Mouse (Mus musculus) lung, embryonic 15.5 days (tissue): ENCODE measurements at regions not wholly inside any gene's neighbourhood (a gene's known extent, or its start where the extent isn't known, plus 50 kb on each side); places are given as distances from the start of the nearest gene placed in this dataset.

Experiments used
- ATAC-seq: fragments of 200-750 bp; cut with Nextera tagmentation; 2 replicates; pipeline ENCODE4 v1.8.0; 2017; ENCODE audit warnings: moderate number of reproducible peaks, borderline replicate concordance; ENCODE audit not compliant: low FRiP score, low TSS enrichment; ENCODE audit errors: extremely low read depth
- H3K27ac ChIP-seq: fragments of 300-500 bp; sonication (generic); 2 replicates; pipeline ENCODE4 v1.5.1; 2015; ENCODE audit warnings: moderate library complexity, mild to moderate bottlenecking, inconsistent platforms
- H3K27me3 ChIP-seq: fragments of 300-500 bp; sonication (generic); 2 replicates; pipeline ENCODE4 v1.6.1; 2015; ENCODE audit warnings: inconsistent platforms
- H3K36me3 ChIP-seq: fragments of 300-500 bp; sonication (generic); 2 replicates; pipeline ENCODE4 v1.6.1; 2015; ENCODE audit warnings: inconsistent platforms
- H3K4me1 ChIP-seq: fragments of 300-500 bp; sonication (generic); 2 replicates; pipeline ENCODE4 v1.6.1; 2015; ENCODE audit warnings: inconsistent platforms
- H3K4me2 ChIP-seq: fragments of 300-500 bp; sonication (generic); 2 replicates; pipeline ENCODE4 v1.6.1; 2015; ENCODE audit warnings: inconsistent platforms, mild to moderate bottlenecking, moderate library complexity
- H3K4me3 ChIP-seq: fragments of 300-500 bp; sonication (generic); 2 replicates; pipeline ENCODE4 v1.5.1; 2015; ENCODE audit warnings: mild to moderate bottlenecking, inconsistent platforms
- H3K9ac ChIP-seq: fragments of 300-500 bp; sonication (generic); 2 replicates; pipeline ENCODE4 v1.6.1; 2015; ENCODE audit warnings: inconsistent platforms
- H3K9me3 ChIP-seq: fragments of 300-500 bp; sonication (generic); 2 replicates; pipeline ENCODE4 v1.6.1; 2016; ENCODE audit warnings: inconsistent platforms
- WGBS: fragments of 180-500 bp; shearing (Covaris S2); methylation state at CpG from one replicate; pipeline ENCODE4 v1.1.7; 2015; 5-methylcytosine and 5-hydroxymethylcytosine counted together

GRCm38 (mm10) chr4:40537859-40538258 lies 65.9 kb downstream of the Tmem215 start:
- Histone ChIP-seq H3K9ac (no peak overlapping the region), H3K36me3 (no peaks in the 10 kb centered on the region), H3K4me2 (no peak overlapping the region), H3K27me3 (no peaks in the 10 kb centered on the region), H3K4me3 (no peak overlapping the region), H3K4me1 (no peaks in the 10 kb centered on the region), H3K27ac (no peak overlapping the region), H3K9me3 (no peaks in the 10 kb centered on the region)
- ATAC-seq, result no peak
- 42% methylated on average over 3 of the region's 3 CpGs for WGBS

DNA sequence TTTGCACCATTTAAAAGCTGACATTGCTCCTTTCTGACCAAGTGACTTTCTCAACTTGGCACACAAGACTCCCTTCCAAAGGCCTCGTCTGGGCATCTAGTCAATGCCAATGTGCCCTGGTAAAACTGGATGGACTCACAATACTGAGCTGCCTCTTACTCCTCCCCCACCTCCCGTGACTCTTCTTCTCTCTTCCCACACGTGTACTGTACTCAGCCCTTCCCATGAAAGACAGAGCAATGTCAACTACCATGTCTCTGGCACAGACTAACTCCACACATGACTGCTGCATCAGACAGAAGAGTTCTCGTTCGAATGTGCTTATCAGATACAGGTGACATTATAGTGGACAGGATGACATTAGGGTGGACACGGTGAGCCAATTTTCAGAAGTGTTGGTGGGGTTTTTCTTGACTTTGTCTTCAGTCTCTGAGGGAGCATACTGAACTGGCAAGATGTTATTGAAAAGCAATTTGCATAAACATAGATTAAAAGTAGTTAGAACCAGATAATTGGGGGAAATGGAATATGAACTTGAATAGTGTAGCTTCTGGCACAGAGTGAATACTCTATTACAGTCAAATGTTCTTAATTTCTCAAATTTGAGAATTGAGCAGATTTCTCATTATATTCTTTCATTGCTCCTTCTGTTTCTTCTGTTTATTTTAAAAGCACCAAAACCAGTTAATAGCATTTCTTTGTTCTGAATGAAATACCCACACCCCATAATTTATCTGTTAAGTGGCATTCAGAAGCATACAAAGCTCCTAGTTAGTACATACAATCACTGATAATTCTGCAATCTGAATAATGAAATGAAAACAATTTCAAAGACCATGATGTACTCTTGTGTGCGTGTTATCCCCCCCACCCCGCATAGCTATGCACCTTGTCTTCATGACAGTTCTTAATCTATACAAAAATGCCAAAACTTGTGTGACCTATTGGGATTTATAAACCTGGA lies 71.4 kb downstream of the Tmem215 start:
- H3K4me3 ChIP-seq, result no peak overlapping the region
- H3K4me1 ChIP-seq, result peaks cover 12% of the 10 kb centered on the region
- no peak for ATAC-seq
- no peak overlapping the region for H3K9ac ChIP-seq
- no peaks in the 10 kb centered on the region for H3K36me3 ChIP-seq
- H3K9me3 ChIP-seq, result no peaks in the 10 kb centered on the region
- 63% methylated on average over 8 of the region's 8 CpGs for WGBS
- H3K27ac ChIP-seq, result no peak overlapping the region
- H3K4me2 ChIP-seq, result no peak overlapping the region
- no peaks in the 10 kb centered on the region for H3K27me3 ChIP-seq

DNA sequence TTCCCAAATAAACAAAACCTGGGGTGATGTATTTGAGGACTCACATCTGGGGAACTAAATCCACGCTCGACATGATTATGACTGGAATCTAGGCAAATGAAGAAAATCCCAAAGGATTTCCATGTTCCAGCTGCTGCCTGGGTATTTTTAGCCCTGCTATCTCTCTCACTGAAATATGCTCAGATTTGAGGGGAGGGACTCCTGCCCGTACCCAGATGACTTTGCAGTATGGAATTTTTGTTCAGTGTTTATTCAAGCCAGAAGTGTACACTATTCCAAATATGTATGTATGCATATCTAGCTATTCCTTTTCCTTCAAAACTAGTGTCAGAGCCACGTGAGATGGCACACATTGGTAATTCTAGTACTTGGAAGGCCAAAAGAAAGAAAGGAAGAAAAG lies 72.1 kb downstream of the Tmem215 start:
- no peak overlapping the region for H3K4me2 ChIP-seq
- H3K27ac ChIP-seq, result 0 out of 2 replicates have a peak overlapping the region, but pooled peaks have one; percentile 24

DNA sequence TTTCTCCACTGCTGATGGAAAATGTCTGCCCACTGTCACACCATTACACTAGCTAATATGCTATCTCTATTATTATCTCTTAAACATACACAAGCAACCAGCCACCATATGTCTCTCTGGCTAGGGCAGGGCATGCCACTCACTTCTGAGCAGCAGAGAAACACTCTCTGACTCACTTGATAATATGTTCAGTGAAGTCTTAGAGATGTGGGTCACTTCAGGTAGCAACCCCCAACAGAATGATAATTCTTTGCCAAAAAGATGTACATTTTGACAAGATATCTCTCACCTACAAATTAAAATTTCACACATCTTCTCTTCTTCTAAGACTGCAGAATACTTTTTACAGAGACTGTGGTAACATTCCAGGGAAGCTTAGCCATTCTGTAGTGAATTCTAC lies 72.8 kb downstream of the Tmem215 start:
- Histone ChIP-seq H3K4me1 (peaks cover 12% of the 10 kb centered on the region), H3K36me3 (no peaks in the 10 kb centered on the region), H3K9ac (no peak overlapping the region), H3K27ac (no peak overlapping the region), H3K4me2 (no peak overlapping the region), H3K27me3 (no peaks in the 10 kb centered on the region), H3K4me3 (no peak overlapping the region), H3K9me3 (no peaks in the 10 kb centered on the region)
- ATAC-seq, result no peak

More for the DNA sequence above, 72.1 kb downstream of the Tmem215 start:
- no peak overlapping the region for H3K4me3 ChIP-seq
- H3K36me3 ChIP-seq, result no peaks in the 10 kb centered on the region
- no peaks in the 10 kb centered on the region for H3K9me3 ChIP-seq
- peaks cover 12% of the 10 kb centered on the region for H3K4me1 ChIP-seq
- peak; percentile 62; the same call in 1 of the 2 replicates for ATAC-seq
- WGBS, result 19% methylated on average over 4 of the region's 4 CpGs
- no peaks in the 10 kb centered on the region for H3K27me3 ChIP-seq
- no peak overlapping the region for H3K9ac ChIP-seq

- ATAC-seq, result no peak
- no peaks in the 10 kb centered on the region for H3K27me3 ChIP-seq
- no peak overlapping the region for H3K4me3 ChIP-seq
- H3K4me1 ChIP-seq, result peaks cover 12% of the 10 kb centered on the region
- 45% methylated on average over 5 of the region's 5 CpGs for WGBS
- H3K9ac ChIP-seq, result no peak overlapping the region
- no peaks in the 10 kb centered on the region for H3K9me3 ChIP-seq
- H3K4me2 ChIP-seq, result no peak overlapping the region
- no peak overlapping the region for H3K27ac ChIP-seq
- no peaks in the 10 kb centered on the region for H3K36me3 ChIP-seq
Observed at GRCm38 (mm10) chr4:40545700-40546099, 73.7 kb downstream of the Tmem215 start.

- Histone ChIP-seq H3K36me3 (no peaks in the 10 kb centered on the region), H3K9me3 (no peaks in the 10 kb centered on the region), H3K4me3 (no peak overlapping the region), H3K4me1 (no peaks in the 10 kb centered on the region), H3K4me2 (no peak overlapping the region), H3K9ac (no peak overlapping the region), H3K27me3 (no peaks in the 10 kb centered on the region), H3K27ac (no peak overlapping the region)
- 54% methylated on average over 2 of the region's 2 CpGs for WGBS
- no peak for ATAC-seq
Observed at GRCm38 (mm10) chr4:40559824-40560223, 87.8 kb downstream of the Tmem215 start.

GRCm38 (mm10) chr4:40573300-40573699 lies 101.3 kb downstream of the Tmem215 start:
- no peaks in the 10 kb centered on the region for H3K4me1 ChIP-seq
- no peak overlapping the region for H3K27ac ChIP-seq
- no peak overlapping the region for H3K4me2 ChIP-seq
- no peak overlapping the region for H3K4me3 ChIP-seq
- 85% methylated on average over 1 of the region's 1 CpGs for whole genome bisulfite sequencing
- H3K9me3 ChIP-seq, result no peaks in the 10 kb centered on the region
- no peaks in the 10 kb centered on the region for H3K27me3 ChIP-seq
- H3K36me3 ChIP-seq, result no peaks in the 10 kb centered on the region
- no peak overlapping the region for H3K9ac ChIP-seq
- ATAC-seq, result no peak

- no peak for ATAC-seq
- no peak overlapping the region for H3K4me2 ChIP-seq
- no peak overlapping the region for H3K9ac ChIP-seq
- H3K27me3 ChIP-seq, result no peaks in the 10 kb centered on the region
- 77% methylated on average over 1 of the region's 1 CpGs for WGBS
- no peak overlapping the region for H3K27ac ChIP-seq
- no peaks in the 10 kb centered on the region for H3K36me3 ChIP-seq
- H3K4me3 ChIP-seq, result no peak overlapping the region
- H3K4me1 ChIP-seq, result no peaks in the 10 kb centered on the region
- no peaks in the 10 kb centered on the region for H3K9me3 ChIP-seq
Observed at GRCm38 (mm10) chr4:40575951-40576350, 104.0 kb downstream of the Tmem215 start.

DNA sequence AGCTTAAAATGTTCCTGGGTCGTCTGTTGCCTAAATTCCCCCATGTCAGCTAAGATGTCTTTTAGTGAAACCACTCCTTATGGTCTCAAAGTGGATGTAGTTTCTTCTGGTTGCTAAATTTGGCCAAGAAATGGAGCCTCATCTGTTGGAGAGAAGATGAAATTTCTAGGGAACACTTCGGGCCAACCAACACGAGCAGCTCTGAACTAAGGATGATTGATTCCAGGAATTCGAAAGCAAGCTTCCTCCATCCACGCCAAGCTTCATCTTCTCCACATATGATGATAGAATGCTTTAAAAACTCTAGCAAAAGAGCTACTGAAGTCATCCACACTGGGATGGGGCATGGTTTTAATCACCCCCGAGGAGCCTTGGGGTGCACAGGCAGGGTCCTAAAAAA lies 112.5 kb downstream of the Tmem215 start:
- Histone ChIP-seq H3K36me3 (no peaks in the 10 kb centered on the region), H3K9ac (no peak overlapping the region), H3K27ac (no peak overlapping the region), H3K4me2 (no peak overlapping the region), H3K4me3 (no peak overlapping the region), H3K4me1 (no peaks in the 10 kb centered on the region), H3K27me3 (no peaks in the 10 kb centered on the region), H3K9me3 (no peaks in the 10 kb centered on the region)
- WGBS, result 70% methylated on average over 6 of the region's 6 CpGs
- ATAC-seq, result no peak

DNA sequence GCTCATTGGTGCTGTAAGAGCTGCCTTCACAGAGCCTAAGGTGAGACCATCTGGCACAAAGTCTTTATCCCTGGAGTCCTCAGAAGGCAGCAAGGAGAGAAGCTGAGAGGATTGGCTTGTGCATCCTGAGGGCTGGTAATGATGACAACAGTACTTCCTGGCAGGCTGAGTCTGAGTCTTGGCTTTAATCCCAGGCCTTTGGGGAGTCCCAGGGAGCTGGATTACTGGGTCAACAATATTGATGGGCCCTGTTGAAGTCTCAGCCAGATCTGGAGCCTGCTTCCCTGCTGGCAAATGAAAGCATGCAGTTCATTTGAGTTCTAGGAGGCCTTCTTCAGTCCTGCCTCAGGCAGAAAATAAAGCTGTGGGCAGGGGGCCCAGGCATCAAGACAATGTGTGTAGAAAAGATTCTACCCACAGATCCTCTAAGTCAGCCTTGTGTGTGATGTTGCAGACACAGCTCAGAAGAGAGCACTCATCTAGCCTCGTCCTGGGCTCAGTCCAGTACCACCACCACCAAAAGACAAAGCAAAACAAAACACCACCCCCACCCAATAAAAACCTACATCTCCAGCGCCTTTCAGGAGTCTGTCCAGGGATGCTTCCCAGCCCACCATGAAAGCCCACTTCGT lies 113.1 kb downstream of the Tmem215 start:
- Histone ChIP-seq H3K9me3 (no peaks in the 10 kb centered on the region), H3K4me1 (no peaks in the 10 kb centered on the region), H3K27me3 (no peaks in the 10 kb centered on the region), H3K4me3 (no peak overlapping the region), H3K36me3 (no peaks in the 10 kb centered on the region), H3K27ac (no peak overlapping the region), H3K9ac (no peak overlapping the region), H3K4me2 (no peak overlapping the region)
- 51% methylated on average over 3 of the region's 3 CpGs for WGBS
- peak; percentile 67 for ATAC-seq

GRCm38 (mm10) chr4:40586045-40586444 lies 114.1 kb downstream of the Tmem215 start:
- no peak for ATAC-seq
- 88% methylated on average over 1 of the region's 1 CpGs for WGBS

GRCm38 (mm10) chr4:40587254-40587653 lies 115.3 kb downstream of the Tmem215 start:
- Histone ChIP-seq H3K27me3 (no peaks in the 10 kb centered on the region), H3K4me3 (no peak overlapping the region), H3K27ac (no peak overlapping the region), H3K4me1 (no peaks in the 10 kb centered on the region), H3K4me2 (no peak overlapping the region), H3K9ac (no peak overlapping the region), H3K36me3 (no peaks in the 10 kb centered on the region), H3K9me3 (no peaks in the 10 kb centered on the region)
- no peak for ATAC-seq
- 75% methylated on average over 4 of the region's 4 CpGs for WGBS

More at GRCm38 (mm10) chr4:40586045-40586444, 114.1 kb downstream of the Tmem215 start:
- H3K9me3 ChIP-seq, result no peaks in the 10 kb centered on the region
- H3K27me3 ChIP-seq, result no peaks in the 10 kb centered on the region
- H3K4me3 ChIP-seq, result no peak overlapping the region
- no peaks in the 10 kb centered on the region for H3K36me3 ChIP-seq
- no peak overlapping the region for H3K4me2 ChIP-seq
- H3K9ac ChIP-seq, result no peak overlapping the region
- no peak overlapping the region for H3K27ac ChIP-seq
- H3K4me1 ChIP-seq, result no peaks in the 10 kb centered on the region
